Mouse (Mus musculus) heart, postnatal 0 days (tissue): ENCODE results near the gene E030030I06Rik.
"Not testable (repeated sequence)": the region's sequence is repeated elsewhere in the genome, so short reads cannot be mapped to it uniquely, and the experiment has no call there.

Source experiments
- CTCF ChIP-seq: IDR thresholded peaks from 2 replicates; pipeline ENCODE4 v1.5.1; 2016; ENCODE audit warnings: antibody characterized with exemption, control low read depth, low read depth
- EP300 ChIP-seq: IDR thresholded peaks from 2 replicates; pipeline ENCODE4 v1.6.1; 2016; ENCODE audit warnings: antibody characterized with exemption, low read depth

DNA sequence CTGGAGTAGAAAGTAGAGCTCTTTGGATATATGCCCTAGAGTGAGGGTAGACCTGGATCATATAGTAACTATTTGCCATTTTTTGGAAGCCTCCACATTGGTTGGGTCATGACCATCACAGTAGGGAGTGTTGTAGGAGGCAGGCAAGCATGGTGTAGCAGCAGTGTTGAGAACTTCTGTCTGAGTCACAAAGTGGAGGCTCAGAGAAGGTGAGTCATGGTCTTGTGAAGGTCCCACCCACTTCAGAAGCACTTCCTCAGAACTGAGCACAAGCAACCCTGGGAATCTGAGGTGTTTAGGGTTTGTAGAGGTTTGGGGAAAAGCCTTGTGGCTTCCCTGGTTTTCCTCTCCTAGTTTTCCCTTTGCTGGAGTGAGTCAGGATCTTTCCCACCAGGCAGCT lies 20.0 kb upstream of the E030030I06Rik start:
- TF ChIP-seq CTCF, EP300: not testable (repeated sequence)
